Mouse (Mus musculus) heart, embryonic 12.5 days (tissue): ENCODE data around the gene Vipr1. TPM values are rescaled to one million over a fixed set of nuclear protein-coding genes. Genes with fewer than 3 reads are reported as not detected.
A peak's percentile ranks its signal among the peaks of the same experiment; 100 is the strongest.
"Not testable (repeated sequence)": the region's sequence is repeated elsewhere in the genome, so short reads cannot be mapped to it uniquely, and the experiment has no call there.

Experiments used
- ATAC-seq: fragments of 200-750 bp; cut with Nextera tagmentation; 2 replicates; pipeline ENCODE4 v1.8.0; 2017; ENCODE audit warnings: moderate TSS enrichment, moderate library complexity; ENCODE audit not compliant: insufficient number of reproducible peaks, low FRiP score
- H3K27ac ChIP-seq: fragments of 300-500 bp; sonication (generic); 2 replicates; pipeline ENCODE4 v1.5.1; 2016; ENCODE audit warnings: mild to moderate bottlenecking, moderate library complexity; ENCODE audit not compliant: poor library complexity, severe bottlenecking
- H3K27me3 ChIP-seq: fragments of 300-500 bp; sonication (generic); replicated peaks from 2 replicates; pipeline ENCODE4 v1.6.1; 2016; ENCODE audit warnings: mild to moderate bottlenecking, moderate library complexity
- H3K36me3 ChIP-seq: fragments of 300-500 bp; sonication (generic); 2 replicates; pipeline ENCODE4 v1.6.1; 2016; ENCODE audit warnings: mild to moderate bottlenecking, moderate library complexity
- H3K4me1 ChIP-seq: fragments of 300-500 bp; sonication (generic); replicated peaks from 2 replicates; pipeline ENCODE4 v1.6.1; 2016; ENCODE audit warnings: mild to moderate bottlenecking
- H3K4me2 ChIP-seq: fragments of 300-500 bp; sonication (generic); 2 replicates; pipeline ENCODE4 v1.6.1; 2016; ENCODE audit warnings: mild to moderate bottlenecking, moderate library complexity
- H3K4me3 ChIP-seq: fragments of 300-500 bp; sonication (generic); 2 replicates; pipeline ENCODE4 v1.5.1; 2016; ENCODE audit warnings: mild to moderate bottlenecking
- H3K9ac ChIP-seq: fragments of 300-500 bp; sonication (generic); 2 replicates; pipeline ENCODE4 v1.6.1; 2016; ENCODE audit warnings: mild to moderate bottlenecking, moderate library complexity
- H3K9me3 ChIP-seq: fragments of 300-500 bp; sonication (generic); replicated peaks from 2 replicates; pipeline ENCODE4 v1.6.1; 2016; ENCODE audit warnings: mild to moderate bottlenecking, moderate library complexity
- WGBS: fragments of 180-500 bp; shearing (Covaris S2); methylation state at CpG from one replicate; pipeline ENCODE4 v1.1.7; 2016; 5-methylcytosine and 5-hydroxymethylcytosine counted together
- polyA plus RNA-seq: library from polyadenylated mRNA; unstranded; fragments of >200 nt; fragmentation: Nextera tagmentation; extraction: Ambion mirVana; gene quantifications from 2 replicates; pipeline ENCODE4 v1.2.1, GENCODE M21; 2016

Vipr1 gene
- polyA plus RNA-seq: 0.15 and 0.21 TPM in 2 replicates

GRCm38 (mm10) chr9:121642401-121643181 is at the start of gene Vipr1:
Gene Vipr1 (plus strand): TSS chr9:121642716.
- no peaks in the 10 kb centered on the region for H3K9me3 ChIP-seq
- H3K4me1 ChIP-seq: peaks cover 21% of the 10 kb centered on the region
- H3K4me2 ChIP-seq: peak within 1 kb of the TSS; percentile 91
- peak; percentile 56 for ATAC-seq
- under 1% methylated on average over 78 of the region's 79 CpGs for WGBS
- peaks cover 74% of the 10 kb centered on the region for H3K27me3 ChIP-seq
- no peaks in the 10 kb centered on the region for H3K36me3 ChIP-seq
- peak within 1 kb of the TSS; percentile 64 for H3K9ac ChIP-seq
- peak within 1 kb of the TSS; percentile 53 for H3K4me3 ChIP-seq
- no peak within 1 kb of the TSS for H3K27ac ChIP-seq

GRCm38 (mm10) chr9:121592948-121593550 is 49.5 kb upstream of the Vipr1 start:
- Histone ChIP-seq H3K4me1 (peaks cover 2% of the 10 kb centered on the region; the same call in 1 of the 2 replicates), H3K9me3 (peaks cover 11% of the 10 kb centered on the region; the same call in 1 of the 2 replicates), H3K27me3 (0 out of 2 replicates have a peak, but pooled peaks cover 7% of the 10 kb centered on the region), H3K4me3 (no peak overlapping the region), H3K9ac (no peak overlapping the region), H3K36me3 (no peaks in the 10 kb centered on the region), H3K4me2 (no peak overlapping the region), H3K27ac (no peak overlapping the region)
- WGBS: 70% methylated on average over 13 of the region's 13 CpGs
- no peak for ATAC-seq

- H3K36me3 ChIP-seq, H3K4me3 ChIP-seq, H3K4me1 ChIP-seq, H3K9me3 ChIP-seq, H3K9ac ChIP-seq, H3K4me2 ChIP-seq, H3K27me3 ChIP-seq, ATAC-seq, H3K27ac ChIP-seq: not testable (repeated sequence)
- WGBS: 87% methylated on average over 3 of the region's 3 CpGs
These were observed 48.7 kb upstream of the Vipr1 start for GRCm38 (mm10) chr9:121593768-121594167.

GRCm38 (mm10) chr9:121594771-121595170 is 47.7 kb upstream of the Vipr1 start:
- no peak overlapping the region for H3K27ac ChIP-seq
- no peak for ATAC-seq
- no peak overlapping the region for H3K4me2 ChIP-seq
- H3K27me3 ChIP-seq: 0 out of 2 replicates have a peak, but pooled peaks cover 7% of the 10 kb centered on the region
- no peaks in the 10 kb centered on the region; the same call in 1 of the 2 replicates for H3K4me1 ChIP-seq
- H3K9me3 ChIP-seq: no peaks in the 10 kb centered on the region
- no peaks in the 10 kb centered on the region for H3K36me3 ChIP-seq
- WGBS: 64% methylated on average over 4 of the region's 4 CpGs
- no peak overlapping the region for H3K4me3 ChIP-seq
- no peak overlapping the region for H3K9ac ChIP-seq

- ATAC-seq: no peak
- no peak overlapping the region for H3K9ac ChIP-seq
- H3K9me3 ChIP-seq: no peaks in the 10 kb centered on the region
- H3K36me3 ChIP-seq: no peaks in the 10 kb centered on the region
- 56% methylated on average over 2 of the region's 2 CpGs for WGBS
- H3K4me3 ChIP-seq: no peak overlapping the region
- H3K27ac ChIP-seq: no peak overlapping the region
- peaks cover 8% of the 10 kb centered on the region for H3K4me1 ChIP-seq
- no peaks in the 10 kb centered on the region for H3K27me3 ChIP-seq
- H3K4me2 ChIP-seq: no peak overlapping the region
These were observed 44.4 kb upstream of the Vipr1 start for GRCm38 (mm10) chr9:121598106-121598505.

- WGBS: 83% methylated on average over 6 of the region's 6 CpGs
- H3K36me3 ChIP-seq: no peaks in the 10 kb centered on the region
- no peak overlapping the region for H3K4me2 ChIP-seq
- peaks cover 8% of the 10 kb centered on the region for H3K4me1 ChIP-seq
- H3K9ac ChIP-seq: no peak overlapping the region
- H3K27me3 ChIP-seq: no peaks in the 10 kb centered on the region
- no peak for ATAC-seq
- H3K4me3 ChIP-seq: no peak overlapping the region
- H3K9me3 ChIP-seq: no peaks in the 10 kb centered on the region
- no peak overlapping the region for H3K27ac ChIP-seq
These were observed 43.0 kb upstream of the Vipr1 start for GRCm38 (mm10) chr9:121599551-121599950.

GRCm38 (mm10) chr9:121600201-121600860 is 42.2 kb upstream of the Vipr1 start:
- no peak overlapping the region for H3K27ac ChIP-seq
- 44% methylated on average over 13 of the region's 13 CpGs for WGBS
- no peak overlapping the region for H3K9ac ChIP-seq
- no peak overlapping the region for H3K4me2 ChIP-seq
- no peak overlapping the region for H3K4me3 ChIP-seq
- H3K9me3 ChIP-seq: no peaks in the 10 kb centered on the region
- no peaks in the 10 kb centered on the region for H3K27me3 ChIP-seq
- no peak for ATAC-seq
- H3K36me3 ChIP-seq: no peaks in the 10 kb centered on the region
- H3K4me1 ChIP-seq: peaks cover 8% of the 10 kb centered on the region

GRCm38 (mm10) chr9:121600861-121601427 is 41.6 kb upstream of the Vipr1 start:
- 19% methylated on average over 6 of the region's 6 CpGs for WGBS
- no peaks in the 10 kb centered on the region for H3K27me3 ChIP-seq
- H3K4me2 ChIP-seq: no peak overlapping the region
- no peak overlapping the region for H3K9ac ChIP-seq
- no peaks in the 10 kb centered on the region for H3K36me3 ChIP-seq
- no peak overlapping the region for H3K4me3 ChIP-seq
- no peak overlapping the region for H3K27ac ChIP-seq
- H3K4me1 ChIP-seq: peaks cover 8% of the 10 kb centered on the region
- no peak for ATAC-seq
- no peaks in the 10 kb centered on the region for H3K9me3 ChIP-seq

GRCm38 (mm10) chr9:121602381-121602780 is 40.1 kb upstream of the Vipr1 start:
- Histone ChIP-seq H3K27ac (no peak overlapping the region), H3K4me3 (no peak overlapping the region), H3K27me3 (0 out of 2 replicates have a peak, but pooled peaks cover 4% of the 10 kb centered on the region), H3K9me3 (no peaks in the 10 kb centered on the region), H3K4me1 (peaks cover 8% of the 10 kb centered on the region), H3K9ac (no peak overlapping the region), H3K36me3 (no peaks in the 10 kb centered on the region), H3K4me2 (no peak overlapping the region)
- WGBS: 67% methylated on average over 2 of the region's 2 CpGs
- ATAC-seq: no peak

GRCm38 (mm10) chr9:121605414-121606278 is 36.9 kb upstream of the Vipr1 start:
- ATAC-seq: peak; percentile 69

More at GRCm38 (mm10) chr9:121605414-121606278, 36.9 kb upstream of the Vipr1 start:
- 53% methylated on average over 12 of the region's 12 CpGs for WGBS
- Histone ChIP-seq H3K27ac (no peak overlapping the region), H3K4me1 (peaks cover 6% of the 10 kb centered on the region), H3K4me3 (no peak overlapping the region), H3K9ac (no peak overlapping the region), H3K27me3 (0 out of 2 replicates have a peak, but pooled peaks cover 11% of the 10 kb centered on the region), H3K4me2 (no peak overlapping the region), H3K36me3 (no peaks in the 10 kb centered on the region), H3K9me3 (no peaks in the 10 kb centered on the region)
